Mouse (Mus musculus) ES-Bruce4 (cell line): ENCODE data around the gene Slfn5.

Experiments
- CTCF ChIP-seq: IDR thresholded peaks from one replicate; pipeline ENCODE4 v1.8.1; 2011; ENCODE audit warnings: low read depth, low read length
- POLR2A ChIP-seq: IDR thresholded peaks from one replicate; pipeline ENCODE4 v1.8.1; 2011; ENCODE audit warnings: low read length; ENCODE audit not compliant: insufficient read depth

DNA sequence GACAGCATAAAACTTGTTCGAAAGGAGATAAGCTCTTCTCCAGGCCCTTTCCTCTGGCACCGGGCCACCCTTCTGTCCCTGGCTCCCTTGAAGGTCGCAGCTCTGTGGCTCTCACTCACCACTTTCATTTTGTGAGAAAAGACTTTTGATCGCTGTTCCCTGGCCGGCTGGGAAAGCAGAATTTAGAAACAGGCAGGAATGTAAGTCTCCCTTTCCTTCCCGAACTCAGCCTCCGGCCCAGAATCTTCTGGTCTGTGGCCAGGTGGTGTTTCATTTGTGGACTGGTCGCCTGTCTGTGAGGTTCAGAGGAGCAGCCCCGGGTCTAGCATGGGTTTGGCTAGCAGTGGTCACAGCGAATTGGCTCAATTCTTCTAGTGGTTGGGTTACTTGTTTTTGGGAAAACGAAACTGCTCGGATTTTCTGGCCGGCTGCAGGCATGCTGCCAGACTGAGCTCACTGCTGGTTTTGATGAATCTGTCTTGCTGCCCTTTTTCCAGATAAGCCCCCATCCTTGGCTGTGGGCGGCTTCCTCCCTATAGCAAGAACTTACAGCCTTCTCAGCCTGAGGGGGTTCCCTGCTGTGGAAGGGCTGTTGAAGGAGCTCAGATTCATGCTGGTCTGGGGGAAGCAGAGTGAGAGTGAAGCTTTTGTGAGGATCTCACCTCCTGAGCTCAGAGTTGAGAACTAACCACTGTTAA lies 40.5 kb downstream of the Slfn5 start, which contains the start of gene Slfn9:
- TF ChIP-seq CTCF (no peak), POLR2A (no peak)
